Mouse (Mus musculus) lung, adult 2 months (tissue): ENCODE results near the gene Vamp5. TPM values are rescaled to one million over a fixed set of nuclear protein-coding genes. Genes with fewer than 3 reads are reported as not detected.

Source experiments
- DNase-seq: peaks from one replicate; pipeline ENCODE4 v3.0.0; 2022
- H3K4me1 ChIP-seq: fragments of 200-500 bp; 2 replicates; pipeline ENCODE4 v1.6.1; 2011; ENCODE audit warnings: low read length; ENCODE audit not compliant: control insufficient read depth, insufficient read depth
- H3K4me3 ChIP-seq: fragments of 200-500 bp; replicated peaks from 2 replicates; pipeline ENCODE3; 2011; ENCODE audit warnings: low read depth, mild to moderate bottlenecking, control low read depth, low read length; ENCODE audit errors: extremely low read depth
- CTCF ChIP-seq: fragments of 200-500 bp; IDR thresholded peaks from 2 replicates; pipeline ENCODE4 v1.5.1; 2011; ENCODE audit warnings: mild to moderate bottlenecking, low read length, control low read depth; ENCODE audit not compliant: insufficient read depth
- POLR2A ChIP-seq: fragments of 200-500 bp; IDR thresholded peaks from 2 replicates; pipeline ENCODE4 v1.6.1; 2011; ENCODE audit warnings: low read depth, mild to moderate bottlenecking, control low read depth, low read length, borderline replicate concordance; ENCODE audit errors: extremely low read depth
- WGBS: fragments of 180-500 bp; shearing (Covaris S2); methylation state at CpG from one replicate; pipeline ENCODE4 v1.1.7; 2018; 5-methylcytosine and 5-hydroxymethylcytosine counted together
- polyA plus RNA-seq: library from polyadenylated mRNA; depleted of rRNA; stranded (reverse); fragments of >200 nt; gene quantifications from 2 replicates; pipeline ENCODE4 v1.2.3, GENCODE M21; 2012

Vamp5 gene
- polyA plus RNA-seq, 1 experiment = 91.7 TPM

DNA sequence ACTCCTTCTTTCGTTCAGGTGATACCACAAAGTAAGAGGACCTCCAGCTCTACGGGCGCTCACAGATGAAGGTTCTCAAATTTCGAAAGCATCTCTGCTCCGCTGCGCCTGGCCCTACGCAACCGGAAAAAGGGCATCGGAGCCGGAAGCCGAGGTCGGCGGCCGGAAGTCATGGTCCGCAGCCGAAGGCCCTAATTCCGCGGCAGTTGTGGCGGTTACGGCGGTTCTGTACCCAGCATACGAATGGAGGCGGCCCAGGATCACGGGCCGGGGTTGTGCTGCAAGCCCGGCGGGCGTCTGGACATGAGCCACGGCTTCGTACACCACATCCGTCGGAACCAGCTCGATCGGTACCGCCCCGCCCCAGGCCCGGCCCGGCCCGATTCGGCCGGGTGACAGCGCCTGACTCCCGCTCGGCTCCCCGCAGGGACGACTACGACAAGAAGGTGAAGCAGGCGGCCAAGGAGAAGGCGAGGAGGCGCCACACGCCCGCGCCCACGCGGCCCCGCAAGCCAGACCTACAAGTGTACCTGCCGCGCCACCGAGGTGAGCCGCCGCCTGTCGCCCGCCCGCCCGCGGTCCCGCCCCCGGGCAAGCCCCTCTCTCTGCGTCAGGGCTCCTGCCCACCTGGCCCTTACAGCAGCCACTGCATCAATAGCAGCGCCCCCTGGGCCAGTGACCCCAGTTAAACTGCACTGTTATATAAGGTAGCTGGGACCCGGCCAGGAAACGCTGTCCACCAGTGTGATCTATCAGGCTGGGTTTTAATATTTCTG lies 32.9 kb downstream of the Vamp5 start, which contains the start of gene 0610030E20Rik:
Gene 0610030E20Rik (plus strand): TSS at position 152 of the 776 bp plus-strand sequence.
- DNase-seq = peak; percentile 78
- peak; percentile 71; the same call in 1 of the 2 replicates for TF ChIP-seq POLR2A
- TF ChIP-seq CTCF = no peak
- WGBS = under 1% methylated on average over 72 of the region's 72 CpGs
- Histone ChIP-seq H3K4me1 (peaks cover 14% of the 10 kb centered on the region), H3K4me3 (peak within 1 kb of the TSS; percentile 83)

DNA sequence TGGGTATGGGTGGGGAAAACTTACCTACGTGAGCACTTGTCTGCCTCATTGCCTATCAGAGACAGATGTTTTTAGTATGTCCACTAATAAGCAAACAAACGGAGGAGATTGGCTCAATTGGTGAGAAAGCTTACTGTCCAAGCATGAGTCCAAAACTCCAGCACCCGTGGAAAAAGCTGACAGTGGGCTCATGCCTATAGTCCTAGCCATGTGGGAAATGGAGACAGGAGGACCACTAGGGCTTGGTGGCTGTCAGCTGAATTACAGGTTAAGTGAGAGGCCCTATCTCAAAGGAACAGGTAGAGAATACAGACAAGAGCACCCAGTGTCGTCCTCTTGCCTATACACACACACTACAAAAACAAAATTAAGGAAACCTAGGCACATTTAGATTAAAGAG lies 34.0 kb downstream of the Vamp5 start:
- no peak for DNase-seq
- Histone ChIP-seq H3K4me1 (peaks cover 14% of the 10 kb centered on the region), H3K4me3 (no peak overlapping the region)
- 87% methylated on average over 4 of the region's 4 CpGs for WGBS
- TF ChIP-seq CTCF = no peak

DNA sequence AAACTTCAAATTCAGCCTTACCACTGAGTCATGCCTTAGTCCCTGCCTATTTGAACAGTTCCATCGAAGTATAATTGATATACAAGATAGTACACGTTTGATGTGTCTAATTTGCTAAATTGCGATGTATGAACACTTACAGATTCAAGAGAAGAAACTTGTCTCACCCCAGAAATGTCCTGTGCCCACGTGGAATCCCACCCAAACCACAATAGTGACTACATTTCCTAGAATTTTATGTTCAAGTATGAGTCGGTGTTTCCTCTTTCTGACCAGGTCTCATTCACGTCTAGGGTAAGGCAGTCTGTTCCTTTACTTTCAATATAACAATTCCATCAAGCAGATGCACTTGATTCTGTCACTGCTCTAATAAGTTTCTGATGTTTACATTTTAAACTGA lies 34.6 kb downstream of the Vamp5 start:
- no peak for DNase-seq
- 30% methylated on average over 6 of the region's 6 CpGs for WGBS
- no peak for TF ChIP-seq CTCF
- TF ChIP-seq POLR2A = no peak
- H3K4me1 ChIP-seq = peaks cover 14% of the 10 kb centered on the region
- H3K4me3 ChIP-seq = no peak overlapping the region

DNA sequence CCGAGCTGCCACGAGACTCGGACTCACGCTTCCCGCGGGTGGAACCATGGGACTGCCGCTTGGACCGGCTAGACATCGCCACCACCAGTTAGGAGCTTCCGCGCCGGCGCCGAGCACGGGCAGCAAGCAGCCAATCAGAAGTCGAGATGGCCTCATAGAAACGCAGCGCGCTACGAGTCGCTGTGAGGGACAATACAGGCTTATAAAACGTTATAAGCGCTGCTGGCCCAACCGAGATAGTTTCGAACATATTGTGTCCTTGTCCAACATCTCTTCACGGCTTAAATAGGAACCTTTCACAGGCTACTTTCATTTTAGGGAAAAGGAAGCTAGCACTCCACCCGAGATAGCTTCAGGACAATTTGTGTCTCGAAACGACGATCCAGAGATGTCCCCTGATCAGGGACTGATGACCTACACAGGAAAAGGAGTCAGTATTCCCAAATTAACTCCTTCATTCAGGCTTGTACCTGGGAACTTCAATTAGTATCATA lies 35.1 kb downstream of the Vamp5 start, which contains the start of gene Usp39:
Gene Usp39 (minus strand): TSS at position 111 of the 494 bp plus-strand sequence.
- TF ChIP-seq POLR2A (peak; percentile 81), CTCF (no peak)
- peak; percentile 92 for DNase-seq
- under 1% methylated on average over 30 of the region's 30 CpGs for WGBS
- Histone ChIP-seq H3K4me1 (peaks cover 14% of the 10 kb centered on the region), H3K4me3 (peak within 1 kb of the TSS; percentile 68)

DNA sequence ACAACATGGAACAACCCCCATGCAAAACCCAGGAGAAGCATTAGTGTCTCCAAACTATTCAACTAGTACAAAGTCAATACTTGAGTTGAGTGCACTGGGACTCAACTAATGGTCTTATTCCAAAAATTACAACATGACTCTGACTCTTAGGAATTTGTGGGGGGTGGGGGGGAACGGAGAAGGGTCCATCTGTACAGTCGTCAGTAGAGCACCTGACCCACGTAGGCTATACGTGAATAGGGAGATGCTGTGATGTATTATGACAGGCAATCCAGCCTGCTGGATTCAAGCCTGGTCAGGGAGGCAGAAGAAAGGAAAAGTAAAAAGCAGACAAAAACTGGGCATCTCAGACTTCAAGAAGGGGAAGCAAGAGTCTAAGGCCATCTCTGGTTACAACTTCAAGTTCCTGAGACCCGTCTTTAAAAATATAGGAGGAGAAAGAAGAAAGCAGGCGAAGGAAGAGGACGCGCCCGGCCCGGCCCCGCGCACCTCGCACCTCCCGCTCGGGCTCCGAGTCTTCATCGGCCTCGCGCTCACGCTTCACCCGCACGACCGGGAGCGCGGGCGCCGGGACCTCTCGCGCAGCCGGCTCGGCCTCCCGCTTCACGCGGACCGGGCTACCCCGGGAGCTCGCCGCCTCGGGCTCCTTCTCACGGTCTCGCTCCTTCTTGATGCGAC lies 35.7 kb downstream of the Vamp5 start:
- no peak for TF ChIP-seq CTCF
- TF ChIP-seq POLR2A = no peak
- Histone ChIP-seq H3K4me1 (peaks cover 14% of the 10 kb centered on the region), H3K4me3 (peak overlapping the region; percentile 68)
- DNase-seq = no peak
- under 1% methylated on average over 42 of the region's 42 CpGs for WGBS

DNA sequence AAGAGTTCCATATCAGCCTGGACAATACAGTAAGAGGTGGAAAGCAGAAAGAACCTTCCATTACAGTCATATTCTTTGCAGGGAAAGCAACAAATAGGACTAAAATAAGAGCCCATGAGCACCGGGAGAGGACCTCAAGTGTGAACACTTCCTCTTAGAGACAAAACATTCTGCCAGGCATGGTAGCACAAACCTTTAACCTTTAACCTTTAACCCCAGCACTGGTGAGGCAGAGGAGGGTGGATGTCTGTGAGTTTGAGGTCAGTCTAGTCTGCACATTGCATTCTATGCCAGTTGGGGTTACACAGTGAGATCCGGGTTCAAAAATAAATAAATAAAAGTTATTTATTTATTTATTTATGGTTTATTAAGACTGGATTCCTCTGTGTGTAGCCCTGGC lies 39.8 kb downstream of the Vamp5 start:
- DNase-seq = no peak
- TF ChIP-seq POLR2A (no peak), CTCF (no peak)
- WGBS = 50% methylated on average over 2 of the region's 2 CpGs

DNA sequence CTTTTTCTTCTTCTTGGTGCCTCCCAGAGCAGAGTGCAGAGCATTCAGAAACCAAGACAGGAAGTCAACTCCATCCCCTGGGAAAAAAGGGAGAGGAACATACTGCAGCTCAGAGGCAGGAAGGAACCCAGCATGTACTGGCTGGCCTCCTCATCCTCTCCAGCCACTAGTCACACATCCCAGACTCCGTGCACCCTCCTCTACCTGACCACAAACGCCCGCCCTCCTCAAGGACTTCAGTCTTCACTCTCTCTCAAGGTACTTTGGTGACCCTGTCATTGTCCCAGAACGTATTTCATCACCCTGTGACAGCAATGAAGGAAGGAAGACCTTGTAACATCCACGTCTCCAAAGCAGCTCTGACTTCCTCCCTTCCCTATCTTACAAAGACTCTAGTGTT lies 47.2 kb downstream of the Vamp5 start:
- WGBS = 62% methylated on average over 5 of the region's 5 CpGs
- DNase-seq = no peak
- H3K4me3 ChIP-seq = no peak overlapping the region
- H3K4me1 ChIP-seq = no peaks in the 10 kb centered on the region
- TF ChIP-seq POLR2A = no peak
- TF ChIP-seq CTCF = no peak

More for the DNA sequence above, 39.8 kb downstream of the Vamp5 start:
- no peaks in the 10 kb centered on the region; the same call in 1 of the 2 replicates for H3K4me1 ChIP-seq
- no peak overlapping the region for H3K4me3 ChIP-seq

DNA sequence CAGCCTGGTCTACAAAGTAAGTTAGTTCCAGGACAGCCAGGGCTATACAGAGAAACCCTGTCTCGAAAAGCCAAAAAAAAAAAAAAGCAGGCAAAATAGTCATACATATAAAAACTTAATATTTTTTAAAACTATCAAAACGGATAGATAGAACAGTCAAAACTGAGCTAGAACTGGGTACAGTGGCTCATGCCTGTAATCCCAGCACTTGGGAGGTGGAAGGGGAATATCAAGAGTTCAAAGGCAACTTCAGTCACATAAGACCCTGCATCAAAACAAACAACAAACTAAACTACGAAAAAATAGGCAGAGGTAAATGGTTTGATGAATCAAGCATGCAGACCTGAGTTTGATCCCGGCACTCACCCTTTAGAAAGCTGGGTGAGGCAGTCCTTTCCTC lies 50.1 kb downstream of the Vamp5 start:
- WGBS = 93% methylated on average over 4 of the region's 4 CpGs
- H3K4me3 ChIP-seq = no peak overlapping the region
- no peak for DNase-seq
- TF ChIP-seq CTCF (no peak), POLR2A (no peak)
- no peaks in the 10 kb centered on the region for H3K4me1 ChIP-seq

DNA sequence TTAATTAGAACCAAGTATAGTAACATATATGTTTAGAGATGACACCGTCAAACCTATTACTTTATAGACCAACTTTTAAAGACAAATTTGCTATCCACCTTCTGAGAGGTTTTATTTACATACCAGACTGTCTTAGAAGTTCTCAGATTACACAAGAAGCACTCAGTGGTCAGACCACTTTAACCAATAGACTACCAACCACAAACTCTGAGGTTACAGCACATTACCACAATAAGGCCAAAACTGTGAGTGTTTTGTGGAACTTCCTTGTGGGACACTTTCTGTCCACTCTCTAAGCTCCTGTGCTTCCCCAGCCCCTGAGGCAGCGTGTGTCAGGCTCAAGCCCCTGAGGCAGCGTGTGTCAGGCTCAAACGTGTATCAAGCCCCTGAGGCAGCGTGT lies 51.2 kb downstream of the Vamp5 start:
- no peak for TF ChIP-seq CTCF
- TF ChIP-seq POLR2A = no peak
- 85% methylated on average over 5 of the region's 5 CpGs for WGBS
- H3K4me3 ChIP-seq = no peak overlapping the region
- no peak for DNase-seq
- no peaks in the 10 kb centered on the region for H3K4me1 ChIP-seq
